Mouse (Mus musculus): ENCODE results near the gene Anapc1. TPM values are rescaled to one million over a fixed set of nuclear protein-coding genes. Genes with fewer than 3 reads are reported as not detected.

The Anapc1 gene
- polyA plus RNA-seq, 1 experiment = 128 TPM

DNA sequence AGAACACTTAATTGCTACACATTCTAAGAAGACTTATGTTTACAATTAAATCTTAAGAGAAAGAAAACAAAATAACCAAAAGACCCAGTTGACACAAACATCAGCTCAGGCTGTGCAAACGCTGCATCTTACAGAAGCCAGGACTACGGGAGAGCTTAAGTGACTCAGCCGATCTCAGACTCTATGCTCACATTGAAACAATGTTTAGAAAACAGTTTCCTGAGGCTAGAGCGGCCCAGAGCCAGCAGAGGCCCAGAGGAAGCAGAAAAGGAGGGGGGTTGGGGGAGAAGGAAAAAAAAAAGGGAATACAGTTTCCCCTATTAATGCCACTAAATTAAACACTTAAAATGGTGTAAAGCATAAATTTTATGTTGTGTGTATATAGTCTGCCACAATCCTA is 6.5 kb downstream of the Anapc1 start:
- Histone ChIP-seq H3K4me3 (ENCODE audit: insufficient read depth, low read length) (no peak overlapping the region), H3K4me1 (ENCODE audit: control insufficient read depth, insufficient read depth, low read length) (peaks cover under 1% of the 10 kb centered on the region; the same call in 1 of the 2 replicates), H3K27ac (ENCODE audit: insufficient read depth, low read length) (no peak overlapping the region)
- TF ChIP-seq POLR2A (IDR thresholded peaks at IDR 0.05; ENCODE audit: low read depth, low read length) (no peak), CTCF (IDR thresholded peaks at IDR 0.05; ENCODE audit: borderline replicate concordance, insufficient read depth, low read length) (no peak)

DNA sequence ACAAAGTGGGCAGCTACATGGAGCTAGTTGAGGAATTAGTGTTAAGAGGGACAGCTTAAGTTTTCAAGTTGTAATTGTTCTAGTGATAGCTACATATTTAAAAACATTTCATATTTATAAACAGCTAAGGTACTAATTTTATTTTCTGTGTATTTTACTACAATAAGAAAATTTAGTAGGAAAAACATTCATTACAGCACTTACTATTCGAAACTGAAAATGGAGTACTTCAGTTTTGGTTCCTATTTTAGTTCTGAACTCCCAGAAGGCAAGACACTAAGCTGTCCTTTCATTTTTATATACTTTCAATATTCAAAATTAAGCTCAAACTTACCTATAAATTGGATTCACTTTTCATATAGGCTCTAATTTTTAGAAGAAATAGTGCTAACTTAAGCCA is 66.6 kb downstream of the Anapc1 start:
- Histone ChIP-seq H3K4me1 (ENCODE audit: control insufficient read depth, insufficient read depth, low read length) (no peaks in the 10 kb centered on the region), H3K27ac (ENCODE audit: insufficient read depth, low read length) (no peak overlapping the region), H3K4me3 (ENCODE audit: insufficient read depth, low read length) (no peak overlapping the region)
- TF ChIP-seq CTCF (IDR thresholded peaks at IDR 0.05; ENCODE audit: borderline replicate concordance, insufficient read depth, low read length) (no peak), POLR2A (IDR thresholded peaks at IDR 0.05; ENCODE audit: low read depth, low read length) (no peak)

- Histone ChIP-seq H3K27ac (ENCODE audit: insufficient read depth, low read length) (no peak overlapping the region), H3K4me1 (ENCODE audit: control insufficient read depth, insufficient read depth, low read length) (no peaks in the 10 kb centered on the region), H3K4me3 (ENCODE audit: insufficient read depth, low read length) (no peak overlapping the region)
- TF ChIP-seq POLR2A (IDR thresholded peaks at IDR 0.05; ENCODE audit: low read depth, low read length) (no peak), CTCF (IDR thresholded peaks at IDR 0.05; ENCODE audit: borderline replicate concordance, insufficient read depth, low read length) (no peak)
Observed at GRCm38 (mm10) chr2:128615366-128615765, 71.8 kb downstream of the Anapc1 start.

GRCm38 (mm10) chr2:128613365-128613764 is 73.8 kb downstream of the Anapc1 start:
- Histone ChIP-seq H3K27ac (ENCODE audit: insufficient read depth, low read length) (no peak overlapping the region), H3K4me1 (ENCODE audit: control insufficient read depth, insufficient read depth, low read length) (no peaks in the 10 kb centered on the region), H3K4me3 (ENCODE audit: insufficient read depth, low read length) (no peak overlapping the region)
- TF ChIP-seq POLR2A (IDR thresholded peaks at IDR 0.05; ENCODE audit: low read depth, low read length) (no peak), CTCF (IDR thresholded peaks at IDR 0.05; ENCODE audit: borderline replicate concordance, insufficient read depth, low read length) (no peak)

GRCm38 (mm10) chr2:128612275-128612674 is 74.9 kb downstream of the Anapc1 start:
- TF ChIP-seq CTCF (IDR thresholded peaks at IDR 0.05; ENCODE audit: borderline replicate concordance, insufficient read depth, low read length) (no peak), POLR2A (IDR thresholded peaks at IDR 0.05; ENCODE audit: low read depth, low read length) (no peak)
- Histone ChIP-seq H3K4me1 (ENCODE audit: control insufficient read depth, insufficient read depth, low read length) (no peaks in the 10 kb centered on the region), H3K4me3 (ENCODE audit: insufficient read depth, low read length) (no peak overlapping the region), H3K27ac (ENCODE audit: insufficient read depth, low read length) (no peak overlapping the region)

DNA sequence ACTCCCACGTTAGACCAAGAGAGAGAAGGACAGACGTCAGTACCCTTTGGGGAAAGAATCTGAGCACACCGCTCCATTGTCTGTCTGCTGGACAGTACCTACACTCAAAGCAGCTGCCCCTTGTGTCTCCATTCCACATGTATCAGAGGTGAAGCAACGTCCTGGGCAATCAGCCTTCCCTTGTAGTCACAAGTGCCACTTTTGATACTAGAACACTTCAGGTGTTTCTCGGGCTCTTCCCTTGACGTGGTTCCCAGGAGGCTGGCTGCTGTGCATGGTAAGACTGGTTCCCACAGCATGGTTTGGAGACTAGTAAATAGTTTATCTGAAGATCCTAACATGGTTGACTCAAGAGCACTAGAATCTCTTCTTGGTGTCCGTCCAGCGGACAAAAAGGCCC is 76.0 kb downstream of the Anapc1 start:
- Histone ChIP-seq H3K4me1 (ENCODE audit: control insufficient read depth, insufficient read depth, low read length) (no peaks in the 10 kb centered on the region), H3K27ac (ENCODE audit: insufficient read depth, low read length) (no peak overlapping the region), H3K4me3 (ENCODE audit: insufficient read depth, low read length) (no peak overlapping the region)
- TF ChIP-seq POLR2A (IDR thresholded peaks at IDR 0.05; ENCODE audit: low read depth, low read length) (no peak), CTCF (IDR thresholded peaks at IDR 0.05; ENCODE audit: borderline replicate concordance, insufficient read depth, low read length) (no peak)

DNA sequence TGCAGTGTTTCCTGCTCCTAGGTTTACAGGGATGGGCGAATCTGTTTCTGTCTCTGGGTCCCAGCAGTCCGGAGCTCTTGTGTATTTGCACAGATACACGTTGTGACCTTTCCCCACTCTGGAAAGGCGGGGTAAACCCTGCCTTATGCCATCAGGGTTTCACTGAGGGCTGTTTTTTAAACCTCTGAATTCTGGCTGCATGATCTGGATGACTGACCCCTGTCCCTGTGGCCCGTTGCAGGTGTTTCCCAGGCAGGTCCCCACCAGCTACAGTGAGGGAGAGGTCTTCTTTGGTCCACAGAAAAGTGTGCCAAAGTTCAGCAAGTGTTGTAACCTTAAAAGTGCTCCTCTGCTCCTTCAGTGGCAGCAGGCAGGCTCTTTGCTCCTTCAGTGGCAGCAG is 77.9 kb downstream of the Anapc1 start:
- Histone ChIP-seq H3K27ac (ENCODE audit: insufficient read depth, low read length) (no peak overlapping the region), H3K4me3 (ENCODE audit: insufficient read depth, low read length) (no peak overlapping the region), H3K4me1 (ENCODE audit: control insufficient read depth, insufficient read depth, low read length) (no peaks in the 10 kb centered on the region)
- no peak for TF ChIP-seq POLR2A (IDR thresholded peaks at IDR 0.05; ENCODE audit: low read depth, low read length)
- TF ChIP-seq CTCF (IDR thresholded peaks at IDR 0.05; ENCODE audit: borderline replicate concordance, insufficient read depth, low read length) = no peak

DNA sequence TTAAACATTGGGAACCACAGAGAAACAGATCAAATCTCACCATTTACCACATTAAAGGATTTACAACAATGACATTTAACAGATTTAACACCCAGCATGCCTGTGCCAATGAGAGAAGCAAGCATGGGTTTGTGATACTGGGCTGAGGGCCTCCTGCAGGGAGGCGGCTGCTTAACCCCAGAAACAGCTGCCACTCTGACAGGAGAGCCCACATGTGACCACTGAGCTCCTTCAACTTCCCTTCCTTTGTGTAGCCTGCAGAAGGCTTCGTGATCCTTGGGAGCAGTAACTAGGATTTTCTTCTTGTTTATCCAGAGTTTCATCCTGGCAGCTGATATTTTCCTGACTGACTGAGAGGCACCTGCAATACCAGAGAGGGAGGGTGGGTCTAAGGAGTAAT is 85.7 kb downstream of the Anapc1 start:
- TF ChIP-seq POLR2A (IDR thresholded peaks at IDR 0.05; ENCODE audit: low read depth, low read length) (no peak), CTCF (IDR thresholded peaks at IDR 0.05; ENCODE audit: borderline replicate concordance, insufficient read depth, low read length) (no peak)
- Histone ChIP-seq H3K4me1 (ENCODE audit: control insufficient read depth, insufficient read depth, low read length) (no peaks in the 10 kb centered on the region), H3K27ac (ENCODE audit: insufficient read depth, low read length) (no peak overlapping the region), H3K4me3 (ENCODE audit: insufficient read depth, low read length) (no peak overlapping the region)

GRCm38 (mm10) chr2:128592301-128592700 is 94.9 kb downstream of the Anapc1 start:
- no peak overlapping the region for H3K27ac ChIP-seq (ENCODE audit: insufficient read depth, low read length)
- H3K4me1 ChIP-seq (ENCODE audit: control insufficient read depth, insufficient read depth, low read length) = no peaks in the 10 kb centered on the region
- no peak overlapping the region for H3K4me3 ChIP-seq (ENCODE audit: insufficient read depth, low read length)
- no peak for TF ChIP-seq CTCF (IDR thresholded peaks at IDR 0.05; ENCODE audit: borderline replicate concordance, insufficient read depth, low read length)
- TF ChIP-seq POLR2A (IDR thresholded peaks at IDR 0.05; ENCODE audit: low read depth, low read length) = no peak

DNA sequence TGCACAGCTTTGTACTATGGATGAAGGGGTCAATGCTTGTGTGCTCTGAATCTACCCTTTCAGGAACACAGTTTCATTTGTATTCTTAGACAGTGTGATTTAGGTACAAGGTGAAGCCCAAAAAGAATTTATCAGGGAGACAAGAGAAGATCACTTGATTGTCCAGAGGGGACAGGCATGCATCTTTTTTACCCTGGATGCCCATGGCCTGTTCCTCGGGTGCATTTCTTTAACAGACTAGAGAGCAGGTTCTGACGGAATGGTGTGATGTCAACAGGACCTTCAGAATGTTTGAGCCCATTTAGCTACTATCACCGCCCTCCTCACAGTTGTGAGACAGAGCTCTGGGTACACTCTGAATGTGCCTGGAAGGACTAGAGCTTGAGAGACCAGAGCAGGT is 96.3 kb downstream of the Anapc1 start, which contains the start of gene Spdye4c:
Spdye4c (plus strand) TSS at position 301 of the 400 bp plus-strand sequence.
- TF ChIP-seq POLR2A (IDR thresholded peaks at IDR 0.05; ENCODE audit: low read depth, low read length) (no peak), CTCF (IDR thresholded peaks at IDR 0.05; ENCODE audit: borderline replicate concordance, insufficient read depth, low read length) (no peak)
- H3K27ac ChIP-seq (ENCODE audit: insufficient read depth, low read length) = no peak within 1 kb of the TSS

DNA sequence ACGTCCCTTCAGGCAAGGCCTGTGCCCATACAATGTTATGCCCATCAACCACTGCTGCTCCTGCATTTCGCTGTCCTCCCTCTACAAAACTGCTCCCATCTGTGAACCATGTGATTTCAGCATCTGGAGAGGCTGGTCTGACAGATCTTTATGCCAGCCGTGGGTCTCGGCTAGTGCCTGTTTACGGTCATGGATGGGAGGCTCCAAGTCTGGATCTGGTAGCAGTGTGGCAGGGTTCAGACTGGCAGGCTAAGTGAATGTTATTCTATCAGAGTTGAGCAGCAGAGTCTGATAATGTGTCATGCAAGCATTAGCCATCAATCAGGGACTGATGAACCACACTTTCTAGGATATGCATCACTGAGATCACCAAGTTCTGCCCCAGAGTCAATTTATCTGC is 104.3 kb downstream of the Anapc1 start:
- no peak for TF ChIP-seq CTCF (IDR thresholded peaks at IDR 0.05; ENCODE audit: borderline replicate concordance, insufficient read depth, low read length)
- no peak for TF ChIP-seq POLR2A (IDR thresholded peaks at IDR 0.05; ENCODE audit: low read depth, low read length)
- H3K4me1 ChIP-seq (ENCODE audit: control insufficient read depth, insufficient read depth, low read length) = no peaks in the 10 kb centered on the region
- no peak overlapping the region for H3K27ac ChIP-seq (ENCODE audit: insufficient read depth, low read length)
- H3K4me3 ChIP-seq (ENCODE audit: insufficient read depth, low read length) = no peak overlapping the region

More for the DNA sequence above, 96.3 kb downstream of the Anapc1 start, which contains the start of gene Spdye4c:
- H3K4me1 ChIP-seq (ENCODE audit: control insufficient read depth, insufficient read depth, low read length) = no peaks in the 10 kb centered on the region
- no peak within 1 kb of the TSS for H3K4me3 ChIP-seq (ENCODE audit: insufficient read depth, low read length)

All from embryonic fibroblast, embryonic 13.5 days (primary cell).